Mouse (Mus musculus) fibroblast of lung, adult 2 months (primary cell): ENCODE data around the gene Gm28360.
"Not testable (repeated sequence)": the region's sequence is repeated elsewhere in the genome, so short reads cannot be mapped to it uniquely, and the experiment has no call there.

ENCODE experiments used
- DNase-seq: peaks from one replicate; pipeline ENCODE4 v3.0.0-alpha.2; 2011; ENCODE audit warnings: low read depth

Gm28360 gene

DNA sequence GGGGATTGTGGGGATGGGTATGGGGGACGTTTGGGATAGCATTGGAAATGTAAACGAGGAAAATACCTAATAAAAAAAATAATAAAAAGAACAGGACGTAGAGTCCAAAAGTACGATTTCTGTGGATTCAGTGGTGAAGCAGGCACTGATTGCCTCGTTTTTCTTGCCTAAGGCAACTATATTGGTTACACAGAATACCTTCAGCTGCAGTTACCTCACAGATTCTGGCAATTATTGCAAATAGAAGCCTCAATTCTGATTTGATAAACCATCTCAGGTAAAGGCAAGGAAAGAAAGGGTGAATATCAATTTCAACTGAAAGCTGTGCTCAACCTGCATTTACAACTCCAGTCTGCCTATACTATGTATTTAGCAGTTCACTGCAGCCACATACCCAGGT is at the start of gene Gm28360:
Gene Gm28360, plus strand, starts transcription at position 301 of the 400 bp plus-strand sequence.
- not testable (repeated sequence) for DNase-seq

GRCm38 (mm10) chr1:117780833-117781232 is 49.0 kb upstream of the Gm28360 start, which contains the start of gene B020011L13Rik:
Gene B020011L13Rik (plus strand): TSS chr1:117781133.
- not testable (repeated sequence) for DNase-seq

DNA sequence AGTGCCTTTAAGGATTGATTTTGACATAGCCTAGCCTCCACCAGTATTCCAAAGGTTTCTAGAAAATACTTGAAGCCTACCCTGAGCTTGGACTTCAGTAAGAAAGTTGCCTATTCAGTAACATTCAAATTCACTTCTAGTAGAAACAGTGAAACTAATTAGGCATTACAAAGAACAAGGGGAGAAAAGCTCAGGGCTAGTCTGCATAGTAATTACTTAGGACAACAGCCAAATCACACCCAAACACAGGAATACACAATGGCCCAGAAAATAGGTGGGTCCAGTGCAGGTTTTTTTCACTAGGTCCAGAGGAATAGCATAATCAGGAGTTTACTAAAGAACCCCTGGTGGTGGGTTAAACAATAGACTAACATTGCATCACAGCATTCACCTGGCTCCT is 13.6 kb upstream of the Gm28360 start:
- DNase-seq: not testable (repeated sequence)

- not testable (repeated sequence) for DNase-seq
Observed at GRCm38 (mm10) chr1:117851718-117852117, 21.8 kb downstream of the Gm28360 start.
